Mouse (Mus musculus): ENCODE measurements around the gene Bcar3. TPM values are rescaled to one million over a fixed set of nuclear protein-coding genes. Genes with fewer than 3 reads are reported as not detected.

Gene Bcar3
- total RNA-seq, 2 experiments from 2014 or later: 1.6 to 5.0 TPM

- no peak for ATAC-seq (replicated peaks; ENCODE audit: poor library complexity)
Observed at GRCm38 (mm10) chr3:122446678-122447077, 152.7 kb downstream of the Bcar3 start.

- no peak for ATAC-seq (replicated peaks; ENCODE audit: poor library complexity)
Observed at GRCm38 (mm10) chr3:122448196-122448595, 154.3 kb downstream of the Bcar3 start.

- ATAC-seq (replicated peaks; ENCODE audit: poor library complexity): no peak
Observed at GRCm38 (mm10) chr3:122450041-122450440, 156.1 kb downstream of the Bcar3 start.

GRCm38 (mm10) chr3:122453875-122454274, 159.9 kb downstream of the Bcar3 start:
- no peak for ATAC-seq (replicated peaks; ENCODE audit: poor library complexity)

GRCm38 (mm10) chr3:122456156-122456555, 162.2 kb downstream of the Bcar3 start:
- ATAC-seq (replicated peaks; ENCODE audit: poor library complexity): peak; percentile 92

- no peak for ATAC-seq (replicated peaks; ENCODE audit: poor library complexity)
Observed at GRCm38 (mm10) chr3:122456807-122457206, 162.9 kb downstream of the Bcar3 start.

- ATAC-seq (replicated peaks; ENCODE audit: poor library complexity): no peak
Observed at GRCm38 (mm10) chr3:122457723-122458122, 163.8 kb downstream of the Bcar3 start.

GRCm38 (mm10) chr3:122458743-122459142, 164.8 kb downstream of the Bcar3 start:
- ATAC-seq (replicated peaks; ENCODE audit: poor library complexity): no peak

GRCm38 (mm10) chr3:122460848-122461511, 167.0 kb downstream of the Bcar3 start:
- ATAC-seq (replicated peaks; ENCODE audit: poor library complexity): no peak

- no peak for ATAC-seq (replicated peaks; ENCODE audit: poor library complexity)
Observed at GRCm38 (mm10) chr3:122461512-122461881, 167.6 kb downstream of the Bcar3 start.

- no peak for ATAC-seq (replicated peaks; ENCODE audit: poor library complexity)
Observed at GRCm38 (mm10) chr3:122461932-122462871, 168.3 kb downstream of the Bcar3 start.

GRCm38 (mm10) chr3:122463166-122463565, 169.2 kb downstream of the Bcar3 start:
- no peak for ATAC-seq (replicated peaks; ENCODE audit: poor library complexity)

GRCm38 (mm10) chr3:122466100-122466730, 172.3 kb downstream of the Bcar3 start:
- peak; percentile 86 for ATAC-seq (replicated peaks; ENCODE audit: poor library complexity)

GRCm38 (mm10) chr3:122467977-122468376, 174.0 kb downstream of the Bcar3 start:
- peak; percentile 79 for ATAC-seq (replicated peaks; ENCODE audit: poor library complexity)

GRCm38 (mm10) chr3:122470326-122471016, 176.5 kb downstream of the Bcar3 start:
- no peak for ATAC-seq (replicated peaks; ENCODE audit: poor library complexity)

GRCm38 (mm10) chr3:122471017-122471721, 177.2 kb downstream of the Bcar3 start:
- ATAC-seq (replicated peaks; ENCODE audit: poor library complexity): no peak

- ATAC-seq (replicated peaks; ENCODE audit: poor library complexity): no peak
Observed at GRCm38 (mm10) chr3:122472412-122472811, 178.5 kb downstream of the Bcar3 start.

GRCm38 (mm10) chr3:122473523-122474034, 179.6 kb downstream of the Bcar3 start:
- ATAC-seq (replicated peaks; ENCODE audit: poor library complexity): no peak

GRCm38 (mm10) chr3:122474067-122474466, 180.1 kb downstream of the Bcar3 start:
- peak; percentile 98 for ATAC-seq (replicated peaks; ENCODE audit: poor library complexity)

GRCm38 (mm10) chr3:122474796-122475195, 180.9 kb downstream of the Bcar3 start:
- no peak for ATAC-seq (replicated peaks; ENCODE audit: poor library complexity)

Data from megakaryocyte progenitor cell, adult 5-6 weeks (primary cell).